Mouse (Mus musculus) central nervous system, embryonic 14 days (tissue): ENCODE measurements around the gene Saxo1. TPM values are rescaled to one million over a fixed set of nuclear protein-coding genes. Genes with fewer than 3 reads are reported as not detected.

ENCODE experiments used
- polyA plus RNA-seq: library from polyadenylated mRNA; depleted of rRNA; stranded (reverse); fragments of >200 nt; gene quantifications from 2 replicates; pipeline ENCODE4 v1.2.3, GENCODE M21; 2012; rRNA removed

Gene Saxo1
- polyA plus RNA-seq = 0.02 TPM in 1 of 2 replicates, not detected in the other

GRCm38 (mm10) chr4:86558228-86558627 lies at the start of gene Saxo1:
Saxo1 (minus strand) TSS chr4:86558328.

GRCm38 (mm10) chr4:86575283-86575983 lies 17.3 kb upstream of the Saxo1 start, which contains the start of gene Rraga:
Rraga (plus strand) TSS chr4:86575668.

Other genes with a start within 250 kb of the Saxo1 start
- gene Rraga, start 17.3 kb upstream of the Saxo1 start, polyA plus RNA-seq = 123 and 129 TPM in 2 replicates
- 7.7 and 8.8 TPM in 2 replicates for gene Haus6, start 53.7 kb upstream of the Saxo1 start, polyA plus RNA-seq
- gene Plin2, start 111.7 kb upstream of the Saxo1 start, polyA plus RNA-seq = 49.6 and 54.2 TPM in 2 replicates
- 7.3 and 7.7 TPM in 2 replicates for gene Dennd4c, start 190.2 kb upstream of the Saxo1 start, polyA plus RNA-seq